Mouse (Mus musculus): ENCODE data around the gene Slco2a1. TPM values are rescaled to one million over a fixed set of nuclear protein-coding genes. Genes with fewer than 3 reads are reported as not detected.

Gene Slco2a1
- polyA plus RNA-seq, 1 experiment from 2014 or later: 11.2 TPM

GRCm38 (mm10) chr9:103078194-103078691, 89.7 kb downstream of the Slco2a1 start:
- Histone ChIP-seq H3K36me3 (replicated peaks; ENCODE audit: insufficient read depth, low read length) (0 out of 2 replicates have a peak, but pooled peaks cover 4% of the 10 kb centered on the region), H3K9ac (replicated peaks) (no peak overlapping the region), H3K4me2 (ENCODE audit: low read depth, low read length) (no peak overlapping the region), H3K4me3 (ENCODE audit: low read depth, low read length) (no peak overlapping the region), H3K27ac (ENCODE audit: low read depth) (no peak overlapping the region), H3K27me3 (ENCODE audit: insufficient read depth, low read length) (no peaks in the 10 kb centered on the region), H3K4me1 (ENCODE audit: insufficient read depth) (no peaks in the 10 kb centered on the region), H3K9me3 (ENCODE audit: low read length) (no peaks in the 10 kb centered on the region)
- no peak for TF ChIP-seq EP300 (IDR thresholded peaks at IDR 0.05; ENCODE audit: low read depth)
- TF ChIP-seq CTCF (IDR thresholded peaks at IDR 0.05; ENCODE audit: low read depth): no peak
- 76% methylated on average over 6 of the region's 6 CpGs for WGBS (ENCODE audit: insufficient replicate concordance)
- ATAC-seq (no peak), DNase-seq (no peak)

GRCm38 (mm10) chr9:103080211-103080610, 91.7 kb downstream of the Slco2a1 start:
- no peaks in the 10 kb centered on the region for H3K9me3 ChIP-seq (ENCODE audit: low read length)
- no peak for ATAC-seq
- no peak overlapping the region for H3K27ac ChIP-seq (ENCODE audit: low read depth)
- no peak for DNase-seq
- no peak overlapping the region for H3K4me3 ChIP-seq (ENCODE audit: low read depth, low read length)
- H3K27me3 ChIP-seq (ENCODE audit: insufficient read depth, low read length): no peaks in the 10 kb centered on the region
- no peaks in the 10 kb centered on the region for H3K4me1 ChIP-seq (ENCODE audit: insufficient read depth)
- TF ChIP-seq CTCF (IDR thresholded peaks at IDR 0.05; ENCODE audit: low read depth) (no peak), EP300 (IDR thresholded peaks at IDR 0.05; ENCODE audit: low read depth) (no peak)
- peaks cover 11% of the 10 kb centered on the region for H3K36me3 ChIP-seq (replicated peaks; ENCODE audit: insufficient read depth, low read length)
- no peak overlapping the region for H3K4me2 ChIP-seq (ENCODE audit: low read depth, low read length)
- 75% methylated on average over 3 of the region's 3 CpGs for WGBS (ENCODE audit: insufficient replicate concordance)
- no peak overlapping the region for H3K9ac ChIP-seq (replicated peaks)

- Histone ChIP-seq H3K4me1 (ENCODE audit: insufficient read depth) (no peaks in the 10 kb centered on the region), H3K4me2 (ENCODE audit: low read depth, low read length) (no peak overlapping the region), H3K27ac (ENCODE audit: low read depth) (no peak overlapping the region), H3K27me3 (ENCODE audit: insufficient read depth, low read length) (no peaks in the 10 kb centered on the region), H3K9me3 (ENCODE audit: low read length) (no peaks in the 10 kb centered on the region), H3K9ac (replicated peaks) (no peak overlapping the region), H3K36me3 (replicated peaks; ENCODE audit: insufficient read depth, low read length) (peaks cover 12% of the 10 kb centered on the region), H3K4me3 (ENCODE audit: low read depth, low read length) (no peak overlapping the region)
- ATAC-seq: no peak
- DNase-seq: no peak
- TF ChIP-seq CTCF (IDR thresholded peaks at IDR 0.05; ENCODE audit: low read depth): no peak
- TF ChIP-seq EP300 (IDR thresholded peaks at IDR 0.05; ENCODE audit: low read depth): no peak
- 64% methylated on average over 8 of the region's 8 CpGs for WGBS (ENCODE audit: insufficient replicate concordance)
These were observed 93.9 kb downstream of the Slco2a1 start for GRCm38 (mm10) chr9:103082246-103082975.

- DNase-seq: no peak
- no peak overlapping the region for H3K27ac ChIP-seq (ENCODE audit: low read depth)
- H3K9ac ChIP-seq (replicated peaks): no peak overlapping the region
- TF ChIP-seq EP300 (IDR thresholded peaks at IDR 0.05; ENCODE audit: low read depth) (no peak), CTCF (IDR thresholded peaks at IDR 0.05; ENCODE audit: low read depth) (no peak)
- no peaks in the 10 kb centered on the region for H3K9me3 ChIP-seq (ENCODE audit: low read length)
- no peak overlapping the region for H3K4me2 ChIP-seq (ENCODE audit: low read depth, low read length)
- WGBS (ENCODE audit: insufficient replicate concordance): 66% methylated on average over 3 of the region's 3 CpGs
- ATAC-seq: no peak
- H3K4me1 ChIP-seq (ENCODE audit: insufficient read depth): no peaks in the 10 kb centered on the region
- no peaks in the 10 kb centered on the region for H3K27me3 ChIP-seq (ENCODE audit: insufficient read depth, low read length)
- H3K4me3 ChIP-seq (ENCODE audit: low read depth, low read length): no peak overlapping the region
- peaks cover 12% of the 10 kb centered on the region for H3K36me3 ChIP-seq (replicated peaks; ENCODE audit: insufficient read depth, low read length)
These were observed 94.9 kb downstream of the Slco2a1 start for GRCm38 (mm10) chr9:103083405-103083804.

GRCm38 (mm10) chr9:103086736-103087135, 98.2 kb downstream of the Slco2a1 start:
- DNase-seq: no peak
- H3K27me3 ChIP-seq (ENCODE audit: insufficient read depth, low read length): no peaks in the 10 kb centered on the region
- WGBS (ENCODE audit: insufficient replicate concordance): 83% methylated on average over 6 of the region's 6 CpGs
- no peak overlapping the region for H3K27ac ChIP-seq (ENCODE audit: low read depth)
- no peak overlapping the region for H3K4me2 ChIP-seq (ENCODE audit: low read depth, low read length)
- H3K9ac ChIP-seq (replicated peaks): no peak overlapping the region
- no peak for TF ChIP-seq EP300 (IDR thresholded peaks at IDR 0.05; ENCODE audit: low read depth)
- TF ChIP-seq CTCF (IDR thresholded peaks at IDR 0.05; ENCODE audit: low read depth): no peak
- H3K9me3 ChIP-seq (ENCODE audit: low read length): no peaks in the 10 kb centered on the region
- ATAC-seq: no peak
- H3K4me1 ChIP-seq (ENCODE audit: insufficient read depth): peaks cover 14% of the 10 kb centered on the region
- H3K4me3 ChIP-seq (ENCODE audit: low read depth, low read length): no peak overlapping the region
- peaks cover 12% of the 10 kb centered on the region for H3K36me3 ChIP-seq (replicated peaks; ENCODE audit: insufficient read depth, low read length)

GRCm38 (mm10) chr9:103087301-103087700, 98.8 kb downstream of the Slco2a1 start:
- no peak overlapping the region for H3K4me2 ChIP-seq (ENCODE audit: low read depth, low read length)
- H3K4me3 ChIP-seq (ENCODE audit: low read depth, low read length): no peak overlapping the region
- peaks cover 15% of the 10 kb centered on the region for H3K4me1 ChIP-seq (ENCODE audit: insufficient read depth)
- H3K27me3 ChIP-seq (ENCODE audit: insufficient read depth, low read length): no peaks in the 10 kb centered on the region
- DNase-seq: no peak
- 69% methylated on average over 8 of the region's 8 CpGs for WGBS (ENCODE audit: insufficient replicate concordance)
- H3K27ac ChIP-seq (ENCODE audit: low read depth): no peak overlapping the region
- TF ChIP-seq CTCF (IDR thresholded peaks at IDR 0.05; ENCODE audit: low read depth) (no peak), EP300 (IDR thresholded peaks at IDR 0.05; ENCODE audit: low read depth) (no peak)
- no peak for ATAC-seq
- no peaks in the 10 kb centered on the region for H3K9me3 ChIP-seq (ENCODE audit: low read length)
- H3K36me3 ChIP-seq (replicated peaks; ENCODE audit: insufficient read depth, low read length): peaks cover 12% of the 10 kb centered on the region
- H3K9ac ChIP-seq (replicated peaks): no peak overlapping the region

All from liver, postnatal 0 days (tissue).